Mouse (Mus musculus) heart, embryonic 14.5 days (tissue): ENCODE results near the gene Kcnk4. TPM values are rescaled to one million over a fixed set of nuclear protein-coding genes. Genes with fewer than 3 reads are reported as not detected.
A peak's percentile ranks its signal among the peaks of the same experiment; 100 is the strongest.

ENCODE experiments used
- ATAC-seq: fragments of 200-750 bp; cut with Nextera tagmentation; 2 replicates; pipeline ENCODE4 v1.8.0; 2017; ENCODE audit warnings: low read depth, moderate TSS enrichment; ENCODE audit not compliant: insufficient number of reproducible peaks, insufficient read depth, low FRiP score
- H3K27ac ChIP-seq, 2 experiments: fragments of 200-500 bp in 1 of 2; fragments of 300-500 bp in 1 of 2; sonication (generic) in 1 of 2; replicated peaks in 1 of 2; 2 replicates each; pipeline ENCODE4 v1.5.1; 2012 to 2014; ENCODE audit warnings: low read depth in 2 of 2, low read length in 2 of 2, control low read depth in 1 of 2, mild to moderate bottlenecking in 1 of 2, mixed read lengths in 1 of 2; ENCODE audit not compliant: control insufficient read depth in 1 of 2, insufficient read depth in 1 of 2
- H3K27me3 ChIP-seq: fragments of 300-500 bp; sonication (generic); 2 replicates; pipeline ENCODE4 v1.6.1; 2014; ENCODE audit warnings: mild to moderate bottlenecking, low read length, control low read depth; ENCODE audit not compliant: control insufficient read depth, insufficient read depth
- H3K36me3 ChIP-seq: fragments of 300-500 bp; sonication (generic); 2 replicates; pipeline ENCODE4 v1.6.1; 2014; ENCODE audit warnings: mild to moderate bottlenecking, control low read depth, low read length, mixed read lengths; ENCODE audit not compliant: control insufficient read depth, insufficient read depth
- H3K4me1 ChIP-seq, 2 experiments: fragments of 200-500 bp in 1 of 2; fragments of 300-500 bp in 1 of 2; sonication (generic) in 1 of 2; 2 replicates each; pipeline ENCODE4 v1.6.1; 2012 to 2014; ENCODE audit warnings: low read length in 2 of 2, control low read depth in 1 of 2, mixed read lengths in 1 of 2; ENCODE audit not compliant: control insufficient read depth in 2 of 2, insufficient read depth in 2 of 2
- H3K4me2 ChIP-seq: fragments of 300-500 bp; sonication (generic); 2 replicates; pipeline ENCODE4 v1.6.1; 2014; ENCODE audit warnings: mild to moderate bottlenecking, low read length
- H3K4me3 ChIP-seq, 2 experiments: fragments of 200-500 bp in 1 of 2; fragments of 300-500 bp in 1 of 2; sonication (generic) in 1 of 2; 2 replicates each; pipeline ENCODE4 v1.5.1; 2012 to 2014; ENCODE audit warnings: low read length in 2 of 2, mild to moderate bottlenecking in 2 of 2, control low read depth in 1 of 2, low read depth in 1 of 2, moderate library complexity in 1 of 2; ENCODE audit not compliant: control insufficient read depth in 1 of 2, insufficient read depth in 1 of 2
- H3K9ac ChIP-seq: fragments of 300-500 bp; sonication (generic); 2 replicates; pipeline ENCODE4 v1.6.1; 2014; ENCODE audit warnings: mild to moderate bottlenecking, low read length
- H3K9me3 ChIP-seq: fragments of 300-500 bp; sonication (generic); 2 replicates; pipeline ENCODE4 v1.6.1; 2016; ENCODE audit warnings: low read length, control low read depth; ENCODE audit not compliant: control insufficient read depth
- WGBS: fragments of 180-500 bp; shearing (Covaris S2); extraction: QIAGEN DNeasy Blood & Tissue Kit; methylation state at CpG from one replicate; pipeline ENCODE4 v1.1.7; 2014; 5-methylcytosine and 5-hydroxymethylcytosine counted together
- microRNA-seq: library from miRNA; unstranded; fragments of <30 nt; microRNA quantifications from one replicate; pipeline ENCODE4, GENCODE M21; 2016
- polyA plus RNA-seq: library from polyadenylated mRNA; unstranded; fragments of >200 nt; fragmentation: Nextera tagmentation; extraction: Ambion mirVana; gene quantifications from 2 replicates; pipeline ENCODE4 v1.2.1, GENCODE M21; 2014

Gene Kcnk4
- polyA plus RNA-seq, 1 experiment from 2014 or later = 0.27 TPM

- Histone ChIP-seq H3K4me3 (no peak overlapping the region), H3K27ac (no peak overlapping the region), H3K36me3 (no peaks in the 10 kb centered on the region), H3K4me1 (no peaks in the 10 kb centered on the region), H3K4me2 (no peak overlapping the region), H3K9me3 (no peaks in the 10 kb centered on the region), H3K9ac (no peak overlapping the region), H3K27me3 (no peaks in the 10 kb centered on the region)
- 75% methylated on average over 6 of the region's 6 CpGs for WGBS
- ATAC-seq = no peak
Measured at GRCm38 (mm10) chr19:6875834-6876233, 58.5 kb downstream of the Kcnk4 start.

- Histone ChIP-seq H3K9me3 (no peaks in the 10 kb centered on the region), H3K27me3 (no peaks in the 10 kb centered on the region), H3K4me2 (no peak overlapping the region), H3K27ac (no peak overlapping the region), H3K4me1 (no peaks in the 10 kb centered on the region), H3K9ac (no peak overlapping the region), H3K36me3 (no peaks in the 10 kb centered on the region), H3K4me3 (no peak overlapping the region)
- ATAC-seq = no peak
- WGBS = 80% methylated on average over 1 of the region's 1 CpGs
Measured at GRCm38 (mm10) chr19:6874257-6874656, 60.1 kb downstream of the Kcnk4 start.

Small RNA genes within 50 kb of the gene (microRNA-seq; reads per million reads assigned to microRNA genes)
- gene Mir6990 = 2.8 reads per million, percentile 3 among the genes with 10 or more reads in this experiment

Other genes with a start within 250 kb of the Kcnk4 start
- gene Rps6ka4, start 93.9 kb downstream of the Kcnk4 start, polyA plus RNA-seq = 11.1 and 13.9 TPM in 2 replicates
- 0.22 and 0.65 TPM in 2 replicates for gene Ccdc88b, start 76.3 kb downstream of the Kcnk4 start, polyA plus RNA-seq
- gene Trmt112, start 24.8 kb downstream of the Kcnk4 start, polyA plus RNA-seq = 81.9 and 95.0 TPM in 2 replicates
- gene Prdx5, start 24.4 kb downstream of the Kcnk4 start, polyA plus RNA-seq = 192 and 210 TPM in 2 replicates
- gene Esrra, start 12.7 kb downstream of the Kcnk4 start, polyA plus RNA-seq = 14.4 and 18.0 TPM in 2 replicates
- 1.4 and 1.7 TPM in 2 replicates for gene Catsperz, start 9.1 kb downstream of the Kcnk4 start, polyA plus RNA-seq
- gene Bad, start 7.3 kb upstream of the Kcnk4 start, polyA plus RNA-seq = 55.9 and 58.0 TPM in 2 replicates
- gene Gpr137, start 8.0 kb upstream of the Kcnk4 start, polyA plus RNA-seq = 20.7 and 20.8 TPM in 2 replicates
- gene Ppp1r14b, start 40.5 kb upstream of the Kcnk4 start, polyA plus RNA-seq = 170 and 184 TPM in 2 replicates
- gene Plcb3, start 42.0 kb upstream of the Kcnk4 start, polyA plus RNA-seq = 15.2 and 16.8 TPM in 2 replicates
- gene Fkbp2, start 46.0 kb upstream of the Kcnk4 start, polyA plus RNA-seq = 64.2 and 65.1 TPM in 2 replicates
- gene Vegfb, start 53.1 kb upstream of the Kcnk4 start, polyA plus RNA-seq = 141 and 153 TPM in 2 replicates
- 40.0 and 42.9 TPM in 2 replicates for gene Dnajc4, start 58.1 kb upstream of the Kcnk4 start, polyA plus RNA-seq
- gene Nudt22, start 61.6 kb upstream of the Kcnk4 start, polyA plus RNA-seq = 29.7 and 31.8 TPM in 2 replicates
- 20.0 and 22.0 TPM in 2 replicates for gene Trpt1, start 61.6 kb upstream of the Kcnk4 start, polyA plus RNA-seq
- gene Fermt3, start 85.0 kb upstream of the Kcnk4 start, polyA plus RNA-seq = 5.2 and 6.6 TPM in 2 replicates
- 174 and 175 TPM in 2 replicates for gene Stip1, start 105.5 kb upstream of the Kcnk4 start, polyA plus RNA-seq
- gene Macrod1, start 122.3 kb upstream of the Kcnk4 start, polyA plus RNA-seq = 50.5 and 53.0 TPM in 2 replicates
- gene Flrt1, start 171.2 kb upstream of the Kcnk4 start, polyA plus RNA-seq = 1.4 and 1.5 TPM in 2 replicates